Mouse (Mus musculus): ENCODE results near the gene Proca1.
A peak's percentile ranks its signal among the peaks of the same experiment; 100 is the strongest.
"Not testable (repeated sequence)": the region's sequence is repeated elsewhere in the genome, so short reads cannot be mapped to it uniquely, and the experiment has no call there.

Gene Proca1

DNA sequence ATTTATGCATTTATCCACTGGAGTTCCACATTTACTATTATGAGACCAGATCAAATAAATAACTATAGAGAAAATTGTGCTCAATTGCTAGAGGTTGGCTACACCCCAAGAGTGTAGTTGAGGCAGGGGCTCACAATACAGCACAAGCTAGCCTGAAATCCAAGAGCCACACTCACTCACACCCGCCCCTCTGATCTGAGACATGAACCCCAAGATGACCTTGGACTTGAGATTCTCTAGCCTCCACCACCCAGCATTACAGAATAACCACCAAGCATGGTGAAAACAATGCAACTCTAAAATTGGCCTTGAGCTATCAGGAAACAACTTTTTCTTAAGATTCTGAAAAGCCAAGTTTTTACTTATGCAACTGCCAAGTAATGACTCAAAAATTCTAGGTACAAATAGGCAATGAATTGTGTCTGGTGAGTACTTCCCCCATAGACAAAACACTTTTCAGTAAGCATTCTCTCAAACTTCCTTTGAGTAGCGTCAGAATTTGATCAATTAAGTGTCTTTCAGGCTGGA lies 11.3 kb upstream of the Proca1 start:
- no peak for DNase-seq (ENCODE audit: extremely low read depth, low read depth)

DNA sequence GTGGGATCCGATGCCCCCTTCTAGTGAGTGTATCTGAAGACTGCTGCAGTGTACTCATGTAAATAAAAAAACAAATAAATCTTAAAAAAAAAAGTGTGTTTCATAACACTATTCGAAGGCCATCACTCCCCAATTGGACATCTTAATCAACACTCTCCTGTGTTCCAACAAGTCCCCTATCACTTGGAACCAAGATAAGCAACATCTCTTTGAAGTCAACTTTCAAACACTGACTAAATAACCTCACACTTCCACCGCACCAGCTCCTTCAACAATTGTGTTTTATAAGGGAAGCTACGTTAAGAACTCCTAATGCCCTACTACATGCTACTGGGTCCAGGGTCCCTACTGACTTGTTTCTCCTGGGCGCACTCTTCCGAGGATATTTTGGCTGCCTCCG lies 10.7 kb upstream of the Proca1 start:
- no peak for DNase-seq (ENCODE audit: extremely low read depth, low read depth)

DNA sequence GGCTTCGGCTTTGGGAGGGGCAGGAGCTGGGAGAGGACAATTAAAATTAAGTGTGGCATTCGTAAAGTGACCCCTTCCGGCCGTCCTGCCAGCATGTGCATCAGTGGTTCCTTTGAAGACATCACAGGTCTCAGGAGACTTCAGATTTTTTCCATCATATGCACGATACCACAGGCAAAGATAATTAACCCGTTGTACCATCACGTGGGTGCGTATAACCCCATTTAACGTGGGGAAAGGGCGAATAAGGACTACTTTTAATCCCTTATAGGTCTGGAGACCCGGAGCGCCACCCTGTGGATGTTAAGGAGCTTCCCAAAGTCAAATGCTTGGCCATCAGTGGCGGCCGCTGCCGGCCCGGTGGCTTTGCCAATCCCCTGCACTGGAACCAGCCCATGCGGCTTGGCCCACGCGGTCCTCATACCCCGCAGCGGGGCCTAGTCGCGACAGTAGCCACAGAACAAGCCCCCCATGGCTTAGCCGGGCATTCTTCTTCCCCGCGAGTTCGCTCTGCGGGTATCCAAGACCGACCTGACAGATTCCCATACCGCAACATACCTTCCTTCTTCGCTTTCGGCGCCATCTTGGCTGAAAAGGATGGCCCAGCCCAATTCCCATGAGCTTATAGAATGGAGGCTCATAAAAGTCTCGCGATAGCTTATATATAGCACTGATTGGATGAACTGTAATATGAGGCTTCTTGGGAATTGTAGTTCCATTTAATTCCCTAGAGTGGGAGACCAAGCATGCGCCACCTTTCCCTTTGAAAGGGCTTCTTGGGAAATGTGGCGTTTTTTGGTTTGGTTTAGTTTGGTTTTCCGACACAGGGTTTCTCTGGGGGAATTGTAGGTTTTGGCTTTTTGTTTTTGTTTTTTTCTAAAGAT lies 10.0 kb upstream of the Proca1 start, which contains the start of gene Rpl23a:
TSS of gene Rpl23a (minus strand) at position 624 of the 884 bp plus-strand sequence.
- peak; percentile 96 for DNase-seq (ENCODE audit: extremely low read depth, low read depth)

DNA sequence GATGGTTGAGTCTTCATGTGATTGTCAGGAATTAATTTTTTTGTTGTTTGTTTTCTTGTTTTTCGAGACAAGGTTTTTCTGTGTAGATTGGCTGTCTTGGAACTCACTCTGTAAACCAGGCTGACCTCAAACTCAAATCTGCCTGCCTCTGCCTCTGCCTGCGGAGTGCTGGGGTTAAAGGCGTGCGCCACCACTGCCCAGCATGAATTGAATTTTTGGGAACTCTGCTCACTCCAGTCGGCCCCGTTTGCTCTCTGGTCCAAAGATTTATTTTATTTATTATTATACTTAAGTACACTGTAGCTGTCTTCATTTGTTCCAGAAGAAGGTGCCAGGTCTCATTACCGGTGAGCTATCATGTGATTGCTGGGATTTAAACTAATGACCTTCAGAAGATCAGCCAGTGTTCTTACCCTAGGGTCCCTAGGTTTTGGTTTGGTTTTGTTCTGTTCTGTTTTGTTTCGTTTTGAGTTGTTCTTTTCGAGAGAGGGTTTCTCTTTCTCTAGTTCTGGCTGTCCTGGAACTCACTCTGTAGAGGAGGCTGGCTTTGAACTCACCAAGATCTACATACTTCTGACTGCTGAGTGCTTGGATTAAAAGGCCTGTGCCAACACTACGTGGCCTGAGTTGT lies 9.2 kb upstream of the Proca1 start:
- no peak for DNase-seq (ENCODE audit: extremely low read depth, low read depth)

DNA sequence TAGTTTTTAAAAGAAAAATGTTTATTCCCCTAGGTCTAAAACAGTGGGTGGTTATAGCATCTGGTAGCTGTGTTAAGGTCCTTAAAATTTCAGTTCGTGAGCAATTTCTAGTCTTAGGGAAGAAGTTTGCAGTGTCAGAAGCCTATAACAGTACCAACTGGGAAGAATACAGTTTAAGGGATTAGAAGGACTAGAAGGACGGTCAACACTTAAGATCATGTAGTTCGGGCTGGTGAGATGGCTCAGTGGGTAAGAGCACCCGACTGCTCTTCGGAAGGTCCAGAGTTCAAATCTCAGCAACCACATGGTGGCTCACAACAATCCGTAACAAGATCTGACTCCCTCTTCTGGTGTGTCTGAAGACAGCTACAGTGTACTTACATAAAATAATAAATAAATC lies 8.5 kb upstream of the Proca1 start:
- not testable (repeated sequence) for DNase-seq (ENCODE audit: extremely low read depth, low read depth)

DNA sequence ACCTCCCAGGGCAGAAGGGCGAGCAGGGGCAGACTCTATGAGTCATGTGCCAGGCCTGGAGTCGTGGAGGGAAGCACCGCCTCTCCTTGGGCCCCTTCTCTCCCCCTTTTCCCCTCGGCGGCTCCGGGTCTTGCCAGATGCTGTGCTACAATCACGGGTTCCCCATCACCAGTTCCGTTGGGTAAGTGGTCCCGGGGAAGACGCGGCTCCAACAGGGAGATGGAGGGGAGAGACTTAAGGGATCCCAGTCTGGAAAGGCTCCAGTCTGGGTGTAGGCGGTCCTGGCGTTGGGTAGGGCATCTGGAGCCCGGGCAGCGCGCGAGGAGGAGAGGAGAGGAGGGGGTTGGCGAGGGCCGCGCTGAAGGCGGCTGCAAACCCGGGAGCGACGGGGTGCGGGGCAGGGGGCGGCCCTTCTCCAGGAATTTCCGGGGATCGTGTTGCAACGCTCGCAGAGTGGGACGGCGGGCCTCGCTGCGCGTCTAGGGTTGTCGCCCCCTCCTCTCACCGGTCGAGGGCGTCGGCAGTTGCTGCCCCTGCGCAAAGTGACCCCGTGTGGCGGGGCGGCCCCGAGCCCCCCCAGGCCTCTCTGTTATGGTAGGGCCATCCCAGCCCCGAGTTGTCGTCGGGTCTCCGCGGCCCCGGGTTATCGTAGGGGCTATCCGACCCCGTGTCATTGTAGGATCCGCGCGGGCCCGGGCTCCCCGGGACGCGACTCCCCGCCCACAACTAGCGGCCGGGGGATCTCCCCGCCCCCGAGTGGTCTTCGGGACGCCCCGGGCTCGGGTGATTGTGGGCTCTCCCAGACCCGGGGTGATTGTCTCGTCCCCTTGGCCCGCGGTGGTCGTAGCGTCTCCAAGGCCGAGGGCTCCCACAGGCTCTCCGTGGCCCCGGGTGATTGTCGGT lies 4.6 kb upstream of the Proca1 start, which contains the start of gene Rab34:
TSS of gene Rab34 (plus strand) at position 100 of the 903 bp plus-strand sequence.
- no peak for DNase-seq (ENCODE audit: extremely low read depth, low read depth)

DNA sequence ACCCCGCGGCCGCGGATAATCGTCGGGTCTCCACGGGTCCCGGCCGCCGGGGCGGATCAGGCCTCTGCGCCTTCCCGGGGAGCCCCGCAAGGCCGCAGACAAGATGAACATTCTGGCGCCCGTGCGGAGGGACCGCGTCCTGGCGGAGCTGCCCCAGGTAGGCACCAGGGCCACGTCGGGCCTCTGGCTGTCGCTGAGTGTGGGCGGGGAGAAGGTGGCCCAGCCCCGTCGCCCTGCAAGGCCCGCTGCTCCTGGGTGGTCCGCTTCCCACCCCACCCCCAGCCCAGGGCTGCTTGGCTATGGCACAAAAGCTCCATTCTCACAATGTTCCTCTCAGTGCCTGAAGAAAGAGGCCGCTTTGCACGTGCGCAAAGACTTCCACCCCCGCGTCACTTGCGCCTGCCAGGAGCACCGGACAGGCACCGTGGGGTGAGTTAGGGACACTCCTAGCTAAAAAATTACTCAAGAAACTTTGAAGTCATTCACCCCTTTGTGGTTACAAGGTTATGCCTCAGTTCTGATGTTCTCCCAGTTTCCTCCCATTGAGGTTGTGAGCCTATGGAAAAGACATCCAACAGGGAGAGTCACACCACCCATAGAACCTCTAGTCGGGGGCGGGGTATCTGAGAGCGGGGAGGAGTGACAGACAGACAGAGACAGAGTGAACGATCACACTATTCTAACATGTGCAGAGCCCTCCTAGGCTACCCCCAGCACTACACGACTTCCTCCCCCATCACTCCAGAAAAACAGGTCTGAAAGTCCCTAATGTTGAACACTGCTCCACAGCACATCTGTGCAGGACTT lies 3.8 kb upstream of the Proca1 start:
- DNase-seq (ENCODE audit: extremely low read depth, low read depth), result no peak

DNA sequence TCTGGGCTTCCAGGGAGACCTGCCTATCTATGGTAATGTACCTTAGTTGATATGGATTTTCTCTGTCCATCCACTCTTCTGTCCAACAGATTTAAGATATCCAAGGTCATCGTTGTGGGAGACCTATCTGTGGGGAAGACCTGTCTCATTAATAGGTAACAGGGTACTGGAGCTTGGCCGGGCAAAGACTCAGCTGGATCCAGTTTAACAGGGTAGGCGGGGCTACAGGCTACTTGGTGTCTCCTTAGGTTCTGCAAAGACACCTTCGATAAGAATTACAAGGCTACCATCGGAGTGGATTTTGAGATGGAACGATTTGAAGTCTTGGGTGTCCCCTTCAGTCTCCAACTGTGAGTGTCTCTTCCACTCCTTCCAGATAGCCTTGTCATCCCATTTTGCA lies 3.2 kb upstream of the Proca1 start:
- DNase-seq (ENCODE audit: extremely low read depth, low read depth), result no peak

DNA sequence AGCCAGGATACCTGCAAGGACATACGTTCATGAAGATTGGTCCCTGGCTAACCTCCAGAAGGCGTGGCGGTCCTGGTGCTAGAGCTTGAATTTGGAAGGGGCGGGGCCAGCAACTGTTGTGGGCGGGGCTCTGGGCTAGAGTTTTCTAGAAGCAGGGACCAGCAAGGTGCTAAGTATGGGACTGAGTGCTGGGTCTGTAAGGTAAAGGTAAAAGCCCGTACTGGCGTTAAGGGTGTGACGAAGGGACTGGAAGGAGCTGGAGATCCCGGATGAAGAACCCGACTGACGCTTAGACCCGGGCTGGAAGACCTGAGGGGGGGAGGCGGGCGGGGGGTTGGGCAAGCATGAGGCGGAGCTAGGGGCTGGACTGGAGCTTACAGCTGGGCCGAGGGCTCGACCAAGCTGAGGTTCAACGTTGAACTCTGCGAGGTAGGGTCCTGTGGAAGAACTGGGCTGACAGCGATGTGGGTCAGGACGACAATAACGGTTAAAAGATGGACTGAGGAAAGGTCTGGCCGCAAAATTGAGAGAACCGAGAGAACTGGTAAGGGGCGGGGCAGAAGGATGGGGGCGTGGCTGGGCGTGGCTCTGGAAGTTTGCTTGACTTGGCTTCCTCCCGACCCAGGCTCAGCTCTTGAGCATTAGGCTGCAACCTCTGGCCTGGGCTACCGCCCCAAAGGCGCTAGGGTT lies 1.4 kb downstream of the Proca1 start:
- peak; percentile 59 for DNase-seq (ENCODE audit: extremely low read depth, low read depth)

DNA sequence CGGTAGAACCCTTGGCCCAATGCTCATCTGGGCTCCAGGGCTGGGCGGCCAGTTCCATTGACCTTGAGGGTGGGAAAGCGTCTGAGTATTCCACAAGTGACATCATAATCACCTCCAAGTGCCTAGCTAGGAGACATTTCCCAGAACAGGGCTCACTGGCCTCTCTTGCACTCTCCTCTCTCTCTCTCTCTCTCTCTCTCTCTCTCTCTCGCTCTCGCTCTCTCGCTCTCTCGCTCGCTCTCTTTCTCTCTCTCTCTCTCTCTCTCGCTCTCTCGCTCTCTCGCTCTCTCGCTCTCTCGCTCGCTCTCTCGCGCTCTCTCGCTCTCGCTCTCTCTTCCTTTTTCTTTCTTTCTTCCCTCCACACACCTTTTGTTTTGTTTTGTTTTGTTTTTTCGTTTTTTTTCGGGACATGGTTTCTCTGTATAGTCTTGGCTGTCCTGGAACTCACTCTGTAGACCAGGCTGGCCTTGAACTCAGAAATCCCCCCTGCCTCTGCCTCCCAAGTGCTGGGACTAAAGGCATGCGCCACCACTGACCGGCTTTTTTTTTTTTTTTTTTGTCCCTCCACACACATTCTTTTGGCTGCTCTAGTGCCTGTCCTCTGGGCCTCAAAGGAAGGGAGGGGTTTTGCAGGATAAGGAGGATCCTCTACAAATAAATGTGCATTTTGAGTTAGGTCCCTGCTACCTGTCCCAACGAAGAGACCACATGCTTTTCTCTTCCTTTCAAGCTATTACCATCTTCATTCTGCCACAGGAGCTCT lies 2.1 kb downstream of the Proca1 start:
- DNase-seq (ENCODE audit: extremely low read depth, low read depth), result no peak

DNA sequence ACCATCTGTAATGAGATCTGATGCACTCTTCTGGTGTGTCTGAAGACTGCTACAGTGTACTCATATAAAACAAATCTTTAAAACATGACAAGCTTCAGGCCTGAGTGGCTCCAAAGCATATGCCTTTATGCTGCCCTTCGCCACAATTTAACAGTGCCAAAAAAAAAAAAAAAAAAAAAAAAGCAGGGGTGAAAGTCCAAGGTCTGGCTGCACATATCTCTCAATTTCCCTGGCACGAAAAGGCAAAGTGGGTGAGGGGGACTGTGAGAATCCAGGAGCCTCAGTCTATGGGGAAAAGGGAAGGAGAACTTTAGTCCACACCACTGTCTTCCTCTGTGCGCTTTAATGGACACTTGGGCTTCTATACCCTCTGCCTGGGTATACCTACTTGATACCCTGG lies 9.2 kb downstream of the Proca1 start:
- no peak for DNase-seq (ENCODE audit: extremely low read depth, low read depth)

DNA sequence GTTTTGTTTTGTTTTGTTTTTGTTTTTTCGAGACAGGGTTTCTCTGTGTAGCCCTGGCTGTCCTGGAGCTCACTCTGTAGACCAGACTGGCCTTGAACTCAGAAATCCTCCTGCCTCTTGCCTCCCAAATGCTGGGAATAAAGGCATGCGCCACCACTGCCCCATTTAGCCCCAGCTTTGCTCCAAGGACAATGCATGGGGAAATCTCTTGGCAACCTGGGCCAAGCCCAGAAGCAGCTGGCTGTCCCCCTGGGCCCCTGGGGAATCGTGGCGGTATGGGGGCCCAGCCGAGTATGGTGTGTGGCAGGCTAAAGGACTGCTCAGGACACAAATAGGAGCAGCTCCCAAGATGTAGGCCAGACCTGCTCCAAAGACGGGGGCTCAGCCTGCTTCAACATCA lies 11.1 kb downstream of the Proca1 start:
- DNase-seq (ENCODE audit: extremely low read depth, low read depth), result no peak

DNA sequence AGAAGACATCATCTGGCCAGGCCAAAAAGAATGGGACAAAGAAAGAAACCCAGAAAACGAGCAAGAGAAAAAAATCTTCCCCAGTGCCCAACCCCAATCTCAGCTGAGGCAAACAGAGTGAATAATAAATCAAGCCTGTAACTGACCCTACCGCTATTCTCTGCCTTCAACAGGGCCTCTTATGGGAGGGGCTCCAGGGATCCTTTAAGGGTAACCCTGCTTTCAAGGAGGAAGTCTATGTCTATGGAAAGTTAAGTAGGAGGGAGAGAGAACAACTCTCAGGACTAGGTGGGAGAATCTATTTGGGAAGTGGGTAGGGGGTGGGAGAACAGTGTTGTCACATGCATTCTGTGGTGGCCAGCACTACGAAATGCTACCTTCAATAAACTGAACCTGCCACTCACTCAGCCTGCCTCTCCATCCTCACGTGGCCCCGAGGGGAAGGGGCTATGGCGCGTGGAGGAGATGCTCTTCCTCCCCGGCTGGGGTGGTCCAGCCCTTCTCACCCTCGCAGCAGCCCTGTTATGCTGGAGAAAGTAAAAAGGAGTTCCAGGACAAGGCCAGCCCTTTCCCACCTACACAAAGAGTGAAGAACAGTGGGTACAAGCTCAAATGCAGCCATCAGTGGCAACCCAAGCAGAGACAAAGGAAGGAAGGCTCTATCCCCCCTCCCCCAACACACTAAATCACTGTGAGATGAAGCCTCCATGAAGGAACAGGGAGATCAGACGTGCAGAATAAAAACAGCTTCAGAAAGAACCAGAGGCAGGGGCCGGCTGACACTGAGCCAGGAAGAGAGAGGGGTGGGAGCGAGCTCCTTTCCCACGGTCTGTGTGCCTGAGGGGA lies 12.4 kb downstream of the Proca1 start:
- no peak for DNase-seq (ENCODE audit: extremely low read depth, low read depth)

DNA sequence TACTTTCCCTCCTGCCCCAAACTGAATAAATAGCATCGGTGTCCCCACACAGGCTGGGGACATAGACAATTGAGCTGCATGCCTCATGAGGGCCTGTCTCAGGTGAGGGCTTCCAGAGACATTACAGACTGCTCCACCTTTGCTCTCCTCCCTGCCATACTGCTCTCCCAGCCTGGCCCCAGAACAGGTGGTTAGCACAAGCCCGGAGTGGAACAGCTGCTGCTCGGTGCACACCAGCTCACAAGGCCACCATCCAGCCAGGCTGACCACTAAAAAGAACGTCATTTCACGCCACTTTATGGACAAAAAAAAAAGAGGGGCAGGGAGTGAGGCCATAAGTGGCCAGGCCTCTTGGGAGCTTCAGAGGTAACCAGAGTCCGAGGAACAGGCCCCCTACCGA lies 14.0 kb downstream of the Proca1 start:
- no peak for DNase-seq (ENCODE audit: extremely low read depth, low read depth)

DNA sequence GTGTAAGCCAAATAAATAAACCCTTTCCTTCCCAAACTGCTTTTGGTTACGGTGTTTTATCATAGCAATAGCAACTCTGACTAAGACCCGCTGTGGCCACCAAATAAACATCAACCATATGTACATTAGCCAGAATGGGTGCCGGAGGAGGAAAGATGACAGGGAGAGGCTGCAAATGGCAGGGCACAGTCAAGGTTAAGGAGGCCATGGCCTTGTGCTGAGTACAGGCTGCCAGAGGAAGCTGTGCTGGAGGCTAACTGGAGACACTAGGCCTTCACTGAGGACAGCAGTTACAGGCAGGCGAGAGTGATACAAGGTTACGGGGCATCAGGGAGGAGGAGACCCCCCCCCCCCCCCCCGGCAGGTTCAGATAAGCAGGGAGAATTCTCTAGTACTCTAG lies 16.7 kb downstream of the Proca1 start:
- DNase-seq (ENCODE audit: extremely low read depth, low read depth), result no peak

DNA sequence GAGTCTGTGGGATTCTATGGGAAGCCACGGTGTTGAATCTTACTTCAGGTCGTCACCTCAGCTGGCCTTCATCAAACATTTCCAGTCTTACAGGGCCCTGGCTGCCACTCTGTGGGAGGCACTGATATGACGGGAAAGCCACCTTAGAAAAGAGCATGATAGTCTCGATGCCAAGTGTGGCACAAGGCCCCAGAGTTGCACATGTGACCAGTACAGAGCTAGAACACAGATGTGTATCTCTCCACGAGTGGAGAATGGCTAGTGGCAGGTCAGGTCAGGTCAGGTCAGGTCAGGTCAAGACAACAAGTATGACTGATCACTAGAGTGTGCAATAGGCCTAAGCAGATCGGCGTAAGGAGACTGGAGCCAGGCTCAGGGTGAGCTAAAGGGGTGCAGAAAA lies 17.4 kb downstream of the Proca1 start:
- DNase-seq (ENCODE audit: extremely low read depth, low read depth), result no peak

DNA sequence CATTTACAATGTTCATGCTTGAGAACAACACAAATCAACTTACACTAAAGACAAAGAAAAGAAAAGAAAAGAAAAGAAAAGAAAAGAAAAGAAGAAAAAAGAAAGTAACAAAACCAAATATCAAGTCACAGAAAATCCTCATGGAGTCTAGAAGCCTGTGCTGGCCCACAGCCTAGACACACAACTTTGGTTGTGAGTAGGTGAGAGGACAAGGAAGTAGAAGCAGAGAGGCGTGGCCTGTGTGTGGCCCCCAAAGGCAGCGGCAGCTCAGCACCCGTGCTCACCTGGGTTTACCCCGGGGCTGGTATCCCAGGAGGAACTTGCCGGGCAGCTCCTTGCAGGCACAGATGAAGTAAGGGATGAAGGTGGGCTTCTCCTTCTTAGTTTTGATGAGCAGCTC lies 18.3 kb downstream of the Proca1 start:
- DNase-seq (ENCODE audit: extremely low read depth, low read depth), result no peak

DNA sequence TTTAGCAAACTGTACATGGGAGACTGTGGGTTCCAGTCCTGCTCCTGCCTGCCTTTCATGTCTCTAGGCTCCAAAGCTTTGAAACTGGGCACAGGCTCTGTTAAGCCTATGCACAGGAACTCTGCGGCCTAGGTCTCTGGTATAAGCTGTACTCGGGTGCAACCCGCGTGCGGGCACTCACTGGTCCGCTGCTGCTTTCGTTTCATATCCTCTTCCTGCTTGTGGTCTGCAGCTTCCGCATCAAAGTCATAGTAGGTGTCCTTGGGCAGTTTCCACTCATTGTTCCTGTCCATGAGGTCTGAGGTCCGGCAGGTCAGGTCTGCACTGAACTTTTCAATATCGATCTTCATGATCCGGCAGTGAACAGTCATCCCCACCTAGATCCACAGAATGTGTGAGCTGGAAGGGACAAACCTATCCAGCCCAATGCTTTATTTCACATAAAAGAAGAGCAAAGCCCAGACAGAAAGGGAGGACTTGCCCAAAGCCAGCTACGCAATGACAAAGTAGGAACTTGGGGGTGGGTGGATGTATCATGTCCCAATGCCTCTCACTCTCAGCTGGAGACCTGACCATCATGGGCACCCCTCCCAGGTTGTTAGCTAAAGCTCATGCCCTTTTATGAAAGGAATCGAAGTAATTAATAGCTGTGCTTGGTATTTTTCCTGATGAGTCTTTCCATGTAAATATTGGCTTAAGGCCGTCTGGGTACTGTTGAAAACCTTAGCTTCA lies 20.1 kb downstream of the Proca1 start:
- DNase-seq (ENCODE audit: extremely low read depth, low read depth), result no peak

All from MEL-GATA-1-ER (cell line).